Mouse (Mus musculus) forelimb bud, embryonic 11.5 days (tissue): Measurements from ENCODE around the gene Armcx4.
"Not testable (repeated sequence)": the region's sequence is repeated elsewhere in the genome, so short reads cannot be mapped to it uniquely, and the experiment has no call there.

Experiments
- DNase-seq: peaks from one replicate; pipeline ENCODE4 v3.0.0-alpha.2; 2012; ENCODE audit warnings: low read depth, low spot score

The Armcx4 gene

DNA sequence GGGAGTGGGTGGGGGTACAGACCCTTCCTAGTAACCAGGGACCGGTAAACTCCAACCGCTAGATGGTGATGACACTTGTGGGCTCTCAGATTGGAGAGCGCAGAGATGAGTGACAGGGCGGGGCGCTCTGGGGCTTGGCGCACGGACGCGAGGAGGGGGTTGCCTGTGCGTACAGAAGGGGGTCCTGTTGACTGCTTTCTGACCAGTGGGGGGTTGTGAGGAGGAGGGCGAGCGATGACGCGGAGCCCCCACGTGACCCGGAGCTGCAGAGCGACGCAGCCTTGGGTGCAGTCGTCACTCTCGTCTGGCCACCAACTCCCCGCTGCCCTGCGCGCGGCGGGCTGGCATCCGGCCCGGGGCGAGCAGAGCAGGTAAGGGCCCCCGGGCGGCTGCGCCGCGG lies at the start of gene Armcx4:
Armcx4 (plus strand) TSS at position 253 of the 400 bp plus-strand sequence.
- DNase-seq, result peak; percentile 82

DNA sequence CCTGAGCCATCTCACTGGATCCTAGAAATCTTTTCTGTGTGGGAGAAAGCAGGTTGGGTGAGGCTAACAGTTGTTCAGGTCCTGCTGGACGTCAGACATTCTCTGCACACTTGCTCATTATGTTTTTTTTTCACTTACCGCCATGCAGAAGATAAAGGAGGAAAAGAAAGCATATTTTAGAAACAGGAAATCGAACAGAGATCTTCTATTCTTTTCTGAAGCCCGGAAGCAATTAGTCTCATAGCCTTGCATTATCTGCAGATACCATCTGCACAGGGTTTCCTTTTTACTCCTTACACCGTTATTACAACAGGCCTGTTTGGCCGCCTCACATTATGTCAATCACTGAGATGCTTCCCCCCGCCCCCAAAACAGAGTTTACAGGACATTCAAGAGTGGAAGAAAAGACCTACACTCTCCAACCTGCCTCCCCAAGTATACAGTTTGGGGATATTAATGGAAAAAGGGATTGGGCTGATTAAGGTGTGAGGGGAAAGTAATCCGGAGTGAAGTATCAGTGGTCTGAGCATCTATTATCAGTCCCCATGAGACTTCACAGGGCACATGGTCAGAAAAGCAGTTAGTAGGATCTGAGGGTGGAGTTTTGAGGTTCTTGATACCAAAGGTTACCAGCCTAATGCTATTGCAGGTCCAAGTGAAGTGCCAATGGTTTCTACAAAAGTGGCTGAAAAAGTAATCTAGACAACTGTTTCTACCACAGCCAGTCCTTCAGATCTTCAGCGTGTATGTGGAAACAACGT lies 45.1 kb upstream of the Armcx4 start:
- DNase-seq, result no peak

DNA sequence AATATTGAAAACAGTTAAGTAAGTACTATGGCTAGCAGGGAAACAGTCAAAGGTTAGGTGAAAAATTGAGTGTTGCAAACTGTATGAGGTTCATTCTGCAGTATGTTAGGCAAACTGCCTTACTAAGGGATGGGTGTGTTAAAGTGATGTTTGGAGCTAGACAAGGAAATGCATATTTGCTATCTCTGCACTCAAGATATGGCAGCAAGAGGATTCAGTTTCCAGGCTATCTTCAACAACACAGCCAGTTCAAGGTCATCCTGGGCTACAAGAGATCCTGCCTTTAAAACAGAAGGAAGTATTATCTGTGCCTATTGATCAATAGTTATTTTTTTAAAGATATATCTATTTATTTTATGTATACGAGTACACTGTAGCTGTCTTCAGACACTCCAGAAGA lies 40.0 kb upstream of the Armcx4 start:
- DNase-seq, result no peak

DNA sequence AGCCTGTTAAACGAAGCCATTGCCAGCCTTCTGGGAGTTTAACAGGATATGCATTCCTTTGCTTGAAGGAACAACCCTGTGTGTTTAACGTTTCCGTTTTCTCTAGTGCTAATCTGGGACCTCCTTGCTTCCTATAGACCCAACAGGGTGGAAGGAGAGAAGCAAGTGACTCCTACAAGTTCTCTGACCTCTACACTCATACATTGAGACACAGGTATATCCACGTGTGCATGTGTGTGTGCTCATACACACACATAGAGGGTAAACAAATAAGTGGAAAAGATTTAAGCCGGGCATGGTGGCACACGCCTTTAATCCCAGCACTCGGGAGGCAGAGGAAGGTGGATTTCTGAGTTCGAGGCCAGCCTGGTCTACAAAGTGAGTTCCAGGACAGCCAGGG lies 38.9 kb upstream of the Armcx4 start:
- no peak for DNase-seq

DNA sequence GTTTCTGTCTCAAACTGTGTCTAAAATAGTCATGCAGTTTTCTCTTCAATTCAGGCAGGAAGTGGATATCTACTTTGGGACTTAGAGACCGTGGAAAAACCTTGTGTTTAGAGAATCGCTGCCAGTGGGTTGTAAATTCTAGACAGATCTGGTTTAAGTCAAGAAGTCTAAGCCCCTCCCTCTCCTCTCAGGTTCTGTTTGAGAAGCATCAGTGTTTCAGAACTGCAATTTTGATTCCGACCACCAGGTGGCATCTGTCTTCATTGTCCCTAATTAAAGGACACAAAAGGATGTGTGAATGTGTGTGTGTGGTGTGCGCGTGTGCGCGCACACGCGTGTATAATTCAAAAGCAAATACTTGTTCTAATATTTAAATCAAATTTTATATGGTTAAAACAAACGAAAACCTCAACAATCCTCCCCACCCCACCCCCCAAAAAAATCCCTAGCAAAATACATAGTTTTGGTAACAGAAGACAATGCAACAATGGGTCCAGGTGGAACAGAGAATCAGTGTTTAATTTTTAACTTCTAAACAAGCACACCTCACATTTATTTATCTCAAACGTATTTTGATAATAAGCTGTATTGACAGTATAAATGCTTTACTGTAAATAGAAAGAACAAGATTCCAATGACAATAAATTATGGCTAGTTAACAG lies 38.2 kb upstream of the Armcx4 start:
- DNase-seq, result peak; percentile 88

DNA sequence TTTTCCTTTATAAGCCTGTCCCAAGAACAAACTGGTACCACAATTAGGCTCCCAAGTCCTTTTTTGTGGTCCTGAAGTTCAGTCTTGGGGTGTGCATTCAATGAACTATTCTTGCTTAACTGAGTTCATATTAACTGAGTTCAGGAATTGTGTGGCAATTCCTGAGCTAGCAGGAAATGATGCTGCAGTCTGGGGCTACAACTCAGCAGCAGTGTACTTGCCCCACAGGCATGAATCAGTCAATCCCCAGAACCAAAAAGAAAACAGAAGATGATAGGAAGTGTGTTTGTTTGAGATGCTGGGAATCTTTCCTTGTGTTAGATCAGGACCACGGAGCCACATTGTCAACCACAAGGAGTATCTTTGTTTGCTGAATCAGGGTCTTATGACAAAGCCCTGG lies 34.3 kb upstream of the Armcx4 start:
- DNase-seq, result no peak

DNA sequence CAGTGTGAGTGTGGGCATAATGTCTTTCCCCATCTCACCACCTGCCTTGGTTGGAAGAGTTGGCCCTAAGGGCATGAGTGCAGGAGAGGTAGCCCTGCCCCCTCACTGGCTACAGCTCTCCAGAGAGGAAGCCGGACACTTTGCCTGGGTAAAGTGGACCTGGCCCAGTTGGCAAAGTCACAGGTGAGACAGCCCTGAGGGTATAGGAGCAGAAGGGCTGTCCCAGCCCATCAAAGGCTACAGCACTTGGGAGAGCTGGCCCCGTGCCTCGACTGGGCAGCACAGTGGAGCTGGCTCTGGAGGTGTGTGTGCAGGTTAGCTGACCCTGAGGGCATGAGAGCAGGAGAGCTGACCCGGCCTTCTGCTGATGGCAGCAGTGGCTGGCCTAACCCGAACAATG lies 24.7 kb upstream of the Armcx4 start:
- DNase-seq, result no peak

DNA sequence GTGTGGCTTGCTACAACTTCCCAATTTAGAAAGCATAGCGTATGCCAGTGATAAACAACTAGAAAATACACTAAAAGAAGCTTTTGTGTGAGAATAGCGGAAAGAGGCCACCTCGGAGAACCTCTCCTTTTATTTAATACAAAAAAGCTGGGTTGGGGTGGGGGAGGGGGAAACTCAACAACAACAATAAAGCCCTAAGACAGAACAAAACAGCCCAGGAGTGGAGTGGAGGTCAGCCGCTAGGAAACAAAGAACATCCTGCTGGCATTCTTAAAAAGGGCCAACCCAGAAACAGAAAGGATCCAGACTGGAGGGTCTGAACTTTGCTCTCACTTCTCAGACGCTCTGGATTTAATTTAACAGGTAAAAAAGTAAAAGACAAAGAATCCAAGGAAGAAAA lies 11.3 kb upstream of the Armcx4 start:
- DNase-seq, result peak; percentile 26

DNA sequence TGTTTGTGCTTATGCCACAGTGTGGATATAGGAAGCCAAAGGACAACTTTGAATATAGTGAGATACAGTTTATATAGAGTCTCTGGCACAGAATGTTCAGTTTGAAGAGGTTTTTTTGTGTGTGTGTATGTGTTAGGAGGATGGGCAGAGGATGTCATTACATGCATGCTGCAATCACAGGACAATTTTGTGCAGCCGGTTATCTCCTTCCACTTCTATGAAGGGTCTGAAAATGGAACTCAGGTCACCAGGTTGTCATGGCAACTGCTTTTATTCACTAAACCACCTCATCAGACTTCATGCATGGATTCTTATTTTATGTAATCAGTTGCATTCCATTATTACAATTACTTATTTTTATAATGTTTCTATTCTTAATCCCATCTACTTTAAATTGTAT lies 10.4 kb upstream of the Armcx4 start:
- no peak for DNase-seq

DNA sequence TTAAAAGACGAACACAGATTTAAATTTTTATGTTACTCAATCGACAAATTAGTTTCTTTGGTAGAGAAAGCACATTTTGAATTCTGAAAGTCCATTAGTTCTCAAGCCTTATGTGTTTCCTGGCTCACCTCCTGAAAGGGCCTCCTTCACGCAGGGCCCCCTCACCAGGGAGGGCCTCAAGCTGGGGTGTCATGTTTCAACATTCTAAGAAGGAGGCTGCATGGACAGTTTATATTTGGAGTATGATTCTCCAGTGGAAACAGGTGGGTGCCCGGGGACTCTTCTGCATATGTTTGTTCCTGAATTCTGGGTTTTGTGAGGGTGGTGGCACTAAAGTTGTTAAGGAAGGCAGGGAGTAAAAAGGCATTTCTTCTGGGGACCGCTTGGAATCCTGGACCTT lies 1.4 kb upstream of the Armcx4 start:
- DNase-seq, result peak; percentile 29

DNA sequence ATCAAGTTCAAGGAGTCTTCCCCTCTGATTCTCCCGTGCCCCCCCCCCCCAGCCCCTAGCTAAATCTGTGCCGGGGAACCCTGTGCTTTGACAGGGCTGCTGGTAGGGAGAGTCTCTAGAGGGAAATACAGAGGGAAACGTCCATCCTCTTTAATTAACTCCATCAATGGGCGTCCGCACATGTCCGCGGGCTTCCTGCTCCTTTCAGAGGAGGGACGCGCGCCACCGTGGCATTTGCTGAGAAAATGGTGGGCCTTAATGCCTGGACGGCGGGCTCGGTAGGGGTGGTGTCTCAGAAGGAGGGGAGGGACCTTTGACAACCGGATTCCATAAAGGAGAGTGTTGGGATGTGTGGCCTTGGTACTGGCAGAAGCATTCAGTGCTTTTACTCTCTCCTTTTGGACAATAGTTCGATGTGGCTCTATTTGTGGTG lies 436 bp downstream of the Armcx4 start:
- DNase-seq, result peak; percentile 40

DNA sequence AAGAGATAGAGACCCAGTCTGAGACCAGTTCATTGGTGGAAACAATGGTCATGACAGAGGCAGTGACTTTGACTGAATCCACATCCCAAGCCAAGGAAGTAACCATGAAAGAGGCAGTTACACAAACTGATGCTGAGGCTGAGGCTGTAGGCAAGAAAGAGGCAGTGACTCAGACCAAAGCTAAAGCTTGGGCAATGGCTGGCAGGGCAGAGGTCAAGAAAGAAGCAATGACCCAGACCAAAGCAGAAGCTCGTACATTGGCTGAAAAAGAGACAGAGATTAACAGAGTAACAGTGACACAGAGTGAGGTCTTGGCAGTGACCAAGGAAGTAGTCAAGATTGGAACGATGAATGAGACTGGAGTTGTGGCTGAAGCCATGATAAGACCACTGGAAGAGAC lies 3.4 kb downstream of the Armcx4 start:
- no peak for DNase-seq

DNA sequence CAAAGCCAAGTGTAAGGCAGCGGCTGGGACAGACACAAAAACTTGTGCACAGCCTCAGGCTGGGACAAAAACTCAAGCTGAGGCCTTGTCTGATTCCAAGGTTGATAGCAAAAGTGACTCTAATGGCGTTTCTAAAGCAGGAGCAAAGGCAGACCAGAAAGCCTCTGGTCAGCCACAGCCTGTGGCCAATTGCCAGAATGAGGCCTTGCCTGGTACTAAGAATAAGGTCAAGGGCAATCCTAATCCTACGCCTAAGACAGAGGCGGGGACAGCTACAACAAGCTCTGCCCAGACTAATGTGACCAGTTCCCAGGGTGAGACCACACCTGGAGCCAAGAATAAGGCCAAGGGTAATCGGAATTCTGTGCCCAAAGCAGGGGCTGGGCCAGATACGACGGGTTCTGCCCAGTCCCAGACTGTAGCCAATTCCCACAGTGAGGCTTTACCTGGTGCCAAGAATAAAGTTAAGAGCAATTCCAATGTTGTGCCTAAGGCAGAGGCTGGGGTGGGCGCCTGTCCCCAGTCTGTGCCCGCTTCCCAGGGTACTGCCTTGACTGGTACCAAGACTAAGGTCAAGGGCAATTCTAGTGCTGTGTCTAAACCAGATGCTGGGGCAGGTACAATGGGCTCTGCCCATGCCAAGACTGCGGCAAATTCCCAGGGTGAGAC lies 4.7 kb downstream of the Armcx4 start:
- no peak for DNase-seq

DNA sequence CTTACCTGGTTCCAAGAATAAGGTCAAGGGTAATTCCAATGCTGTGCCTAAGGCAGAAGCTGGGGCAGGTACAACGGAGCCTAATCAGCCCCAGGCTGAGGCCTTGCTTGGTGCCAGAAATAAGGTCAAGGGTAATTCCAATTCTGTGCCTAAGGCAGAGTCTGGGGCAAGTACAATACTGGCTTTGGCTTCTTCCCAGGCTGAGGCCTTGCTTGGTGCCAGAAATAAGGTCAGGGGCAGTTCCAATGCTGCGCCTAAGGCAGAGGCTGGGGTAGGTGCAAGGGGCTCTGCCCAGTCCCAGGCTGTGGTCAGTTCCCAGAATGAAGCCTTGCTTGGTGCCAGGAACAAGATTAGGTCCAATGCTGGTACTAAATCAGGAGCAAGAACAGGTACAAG lies 5.2 kb downstream of the Armcx4 start:
- DNase-seq, result no peak

DNA sequence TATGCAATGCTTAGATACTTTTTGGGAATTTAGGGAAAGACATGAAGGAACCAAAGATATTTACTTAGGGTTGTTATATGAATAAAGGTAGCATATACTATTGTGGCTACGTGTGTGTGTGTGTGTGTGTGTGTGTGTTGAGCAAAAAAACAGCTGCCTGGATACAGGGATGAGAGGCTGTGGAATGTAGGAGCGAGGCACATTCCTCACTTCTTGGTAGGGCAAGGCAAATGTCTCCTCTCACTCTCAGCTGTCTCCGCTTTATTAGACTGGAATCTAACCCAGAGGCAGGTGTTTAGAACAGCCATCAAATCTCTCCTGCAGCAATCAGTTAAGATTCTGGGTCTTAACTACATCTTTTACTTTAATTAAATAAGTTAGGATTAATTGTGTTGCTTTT lies 30.5 kb downstream of the Armcx4 start:
- DNase-seq, result peak; percentile 18

DNA sequence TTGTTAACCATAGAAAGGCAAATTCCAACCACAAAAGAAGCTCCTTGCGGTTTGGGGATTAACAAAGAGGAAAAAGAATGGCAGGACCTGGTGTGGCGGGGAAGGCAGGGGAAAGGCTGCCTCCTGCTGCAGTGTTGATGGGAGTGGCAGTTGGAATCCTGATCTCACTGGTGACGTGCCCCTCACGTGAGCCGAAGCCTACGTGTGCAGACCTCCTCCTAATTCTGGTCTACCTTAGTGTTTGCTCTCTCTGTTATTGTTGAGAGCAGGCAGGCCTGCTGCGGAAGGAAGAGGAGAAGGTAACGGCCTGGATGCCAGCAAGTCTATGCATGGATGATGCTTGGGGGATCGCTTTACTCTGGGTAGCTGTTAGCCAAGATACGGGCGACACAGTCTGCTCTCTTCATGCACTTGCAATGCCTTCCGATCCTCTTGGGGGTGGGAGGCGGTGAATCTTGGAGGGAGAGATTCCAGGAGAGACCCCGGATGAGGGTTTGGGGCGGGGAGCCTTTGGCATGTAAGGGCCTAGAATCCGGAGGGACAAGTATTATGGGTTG lies 31.5 kb downstream of the Armcx4 start, which contains the start of gene Armcx1:
Armcx1 (plus strand) TSS at position 212 of the 557 bp plus-strand sequence.
- peak; percentile 66 for DNase-seq

DNA sequence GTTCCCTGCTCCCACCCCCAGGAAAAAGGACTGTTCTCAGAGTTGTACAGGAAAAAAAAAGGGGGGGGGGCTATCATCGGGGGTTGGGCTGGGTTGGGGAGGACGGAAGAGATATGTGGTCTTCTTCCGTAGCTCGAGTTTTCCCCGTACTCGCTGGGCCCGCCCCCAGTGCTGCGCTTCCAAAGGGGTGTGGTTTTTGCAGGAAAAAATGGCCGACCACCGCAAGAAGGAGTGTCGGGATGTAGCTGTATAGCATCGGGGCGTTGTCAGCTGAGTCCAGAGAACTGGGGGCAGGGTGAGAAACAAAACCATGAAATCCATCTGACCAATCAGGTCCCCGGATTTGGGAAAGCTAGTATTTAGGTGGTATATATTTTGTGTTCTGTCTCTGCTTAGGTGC lies 32.2 kb downstream of the Armcx4 start:
- DNase-seq, result peak; percentile 32

DNA sequence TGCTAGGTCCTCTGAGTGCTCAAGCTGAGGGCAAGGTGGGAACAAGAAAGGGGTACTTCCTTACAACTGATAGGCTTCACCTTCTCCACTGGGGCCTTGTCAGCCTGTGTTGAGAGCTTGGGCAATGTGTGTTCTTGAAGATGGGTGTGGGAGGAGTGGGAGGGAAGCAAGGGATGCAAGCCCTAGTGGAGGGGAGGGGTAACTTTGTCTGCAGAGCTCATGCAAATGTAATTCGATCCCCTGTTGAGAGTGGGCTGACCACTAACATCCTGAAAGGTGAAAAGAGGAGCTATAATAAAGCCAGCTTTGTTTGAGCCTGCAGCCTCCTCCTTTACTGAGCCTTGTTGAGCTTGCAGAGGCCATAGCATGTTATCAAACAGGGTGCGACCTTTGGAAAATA lies 37.4 kb downstream of the Armcx4 start:
- not testable (repeated sequence) for DNase-seq

DNA sequence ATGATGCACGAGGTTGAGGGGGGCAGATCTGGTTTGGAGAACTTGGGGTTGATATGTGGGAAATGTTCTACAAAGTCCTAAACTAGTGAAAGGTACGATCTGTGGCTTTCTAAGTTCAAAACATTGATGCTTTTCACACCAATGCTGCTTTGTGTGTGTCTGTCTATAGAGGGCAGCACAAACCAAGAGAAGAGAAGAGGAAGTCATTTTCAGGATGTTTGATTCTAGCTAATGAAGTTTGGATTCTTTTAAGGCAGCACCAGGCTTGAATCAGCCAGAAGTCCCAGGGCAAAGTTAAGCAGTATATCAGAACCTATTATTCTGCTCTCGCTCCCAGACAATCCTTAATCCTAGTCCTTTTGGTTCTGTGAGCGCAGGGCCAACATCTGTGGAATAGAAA lies 43.5 kb downstream of the Armcx4 start:
- DNase-seq, result peak; percentile 6

DNA sequence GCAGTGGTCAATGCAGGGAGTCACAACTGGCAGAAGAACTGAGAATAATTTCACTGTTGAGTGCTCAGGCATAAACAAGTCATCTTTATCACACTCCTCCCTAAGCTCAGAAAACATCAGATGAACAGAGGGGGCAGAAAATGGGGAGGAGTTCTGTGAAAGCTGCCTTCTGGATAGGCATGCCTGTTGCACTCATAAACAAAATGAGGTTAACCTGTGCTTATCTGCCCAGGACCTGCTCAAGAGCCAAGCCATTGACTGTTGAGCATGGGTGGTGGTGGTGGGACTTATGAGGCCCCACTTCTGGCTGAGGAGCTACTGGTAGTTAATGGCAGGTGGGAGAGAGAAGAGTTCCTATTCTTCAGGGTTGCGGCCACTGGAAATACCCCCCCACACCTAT lies 51.5 kb downstream of the Armcx4 start:
- no peak for DNase-seq

DNA sequence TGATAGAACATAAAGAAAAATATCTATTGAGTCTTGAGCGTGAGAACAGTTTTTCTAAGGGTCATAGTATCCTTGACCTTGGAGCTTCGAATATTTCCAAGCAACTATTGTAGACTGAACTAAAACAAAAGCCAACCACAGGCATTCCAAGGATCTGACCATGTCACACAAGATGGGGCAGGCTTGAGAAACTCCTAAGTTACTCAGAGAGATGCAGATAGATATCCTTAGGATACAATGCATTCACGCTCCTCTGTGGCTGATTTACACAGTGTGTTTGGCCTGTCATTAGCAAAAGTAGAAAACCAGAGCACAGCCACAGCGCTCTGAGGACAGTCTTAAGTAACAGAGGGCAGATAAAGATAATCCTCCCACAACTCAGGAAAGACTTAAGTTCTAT lies 52.8 kb downstream of the Armcx4 start:
- no peak for DNase-seq

DNA sequence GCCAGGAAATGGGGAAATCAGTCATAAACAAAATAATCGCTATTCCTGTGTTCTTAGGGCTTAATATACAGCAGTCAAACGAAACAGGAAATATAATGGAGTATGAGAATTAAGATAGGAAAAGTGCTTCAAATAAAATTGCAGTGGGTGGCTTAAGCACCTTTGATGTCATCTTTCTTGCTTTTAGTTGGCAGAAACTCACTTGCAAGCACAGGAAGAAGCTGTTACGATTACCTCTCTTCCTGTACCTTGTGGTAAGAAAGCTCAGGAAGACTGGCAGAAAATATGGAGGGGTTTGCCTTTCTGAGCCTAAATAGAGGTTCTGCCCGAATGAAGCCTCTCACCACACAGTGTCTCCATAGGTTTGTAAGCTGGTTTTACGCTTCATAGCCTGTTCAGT lies 55.5 kb downstream of the Armcx4 start:
- DNase-seq, result no peak
